Mouse (Mus musculus) limb, embryonic 14.5 days (tissue): ENCODE results near the gene Cltc. TPM values are rescaled to one million over a fixed set of nuclear protein-coding genes. Genes with fewer than 3 reads are reported as not detected.
"Not testable (repeated sequence)": the region's sequence is repeated elsewhere in the genome, so short reads cannot be mapped to it uniquely, and the experiment has no call there.

ENCODE experiments used
- ATAC-seq: fragments of 200-750 bp; cut with Nextera tagmentation; 2 replicates; pipeline ENCODE4 v1.8.0; 2017; ENCODE audit warnings: low read depth, moderate number of reproducible peaks, moderate TSS enrichment; ENCODE audit not compliant: low FRiP score
- DNase-seq: peaks from one replicate; pipeline ENCODE4 v3.0.0-alpha.2; 2015; ENCODE audit warnings: low spot score
- H3K27ac ChIP-seq: fragments of 300-500 bp; sonication (generic); replicated peaks from 2 replicates; pipeline ENCODE4 v1.5.1; 2014; ENCODE audit warnings: low read depth, mild to moderate bottlenecking, low read length, moderate library complexity, mixed read lengths
- H3K27me3 ChIP-seq: fragments of 300-500 bp; sonication (generic); 2 replicates; pipeline ENCODE4 v1.6.1; 2014; ENCODE audit warnings: low read length, mixed read lengths; ENCODE audit not compliant: control insufficient read depth, insufficient read depth
- H3K36me3 ChIP-seq: fragments of 300-500 bp; sonication (generic); 2 replicates; pipeline ENCODE4 v1.6.1; 2014; ENCODE audit warnings: mild to moderate bottlenecking, low read length, moderate library complexity, mixed read lengths; ENCODE audit not compliant: control insufficient read depth, insufficient read depth
- H3K4me1 ChIP-seq: fragments of 300-500 bp; sonication (generic); 2 replicates; pipeline ENCODE4 v1.6.1; 2014; ENCODE audit warnings: antibody characterized with exemption, low read length, mixed read lengths; ENCODE audit not compliant: control insufficient read depth, insufficient read depth
- H3K4me2 ChIP-seq: fragments of 300-500 bp; sonication (generic); replicated peaks from 2 replicates; pipeline ENCODE4 v1.6.1; 2014; ENCODE audit warnings: low read depth, mild to moderate bottlenecking, low read length, moderate library complexity; ENCODE audit not compliant: severe bottlenecking
- H3K4me3 ChIP-seq: fragments of 300-500 bp; sonication (generic); replicated peaks from 2 replicates; pipeline ENCODE4 v1.5.1; 2014; ENCODE audit warnings: low read length
- H3K9ac ChIP-seq: fragments of 300-500 bp; sonication (generic); 2 replicates; pipeline ENCODE4 v1.6.1; 2014; ENCODE audit warnings: mild to moderate bottlenecking, low read depth, low read length, moderate library complexity; ENCODE audit not compliant: severe bottlenecking
- H3K9me3 ChIP-seq: fragments of 300-500 bp; sonication (generic); 2 replicates; pipeline ENCODE4 v1.6.1; 2016; ENCODE audit warnings: low read length; ENCODE audit not compliant: control insufficient read depth
- POLR2A ChIP-seq: fragments of 200-500 bp; IDR thresholded peaks from 2 replicates; pipeline ENCODE4 v1.8.0; 2012; ENCODE audit warnings: inconsistent platforms, mild to moderate bottlenecking, moderate library complexity, borderline replicate concordance; ENCODE audit not compliant: insufficient read depth, insufficient read length; ENCODE audit errors: extremely low read depth
- WGBS: fragments of 180-500 bp; shearing (Covaris S2); extraction: QIAGEN DNeasy Blood & Tissue Kit; methylation state at CpG from one replicate; pipeline ENCODE4 v1.1.7; 2014; 5-methylcytosine and 5-hydroxymethylcytosine counted together
- polyA plus RNA-seq, 2 experiments: library from polyadenylated mRNA; depleted of rRNA in 1 of 2; stranded (reverse) in 1 of 2; unstranded in 1 of 2; fragments of >200 nt; fragmentation: Nextera tagmentation in 1 of 2; extraction: Ambion mirVana in 1 of 2; gene quantifications; 2 replicates each; pipeline versions ENCODE4 v1.2.1 to v1.2.3; 2012 to 2014

Cltc gene
- polyA plus RNA-seq, 2 experiments: 120 to 156 TPM

GRCm38 (mm10) chr11:86769884-86770283 lies 12.5 kb upstream of the Cltc start:
- Histone ChIP-seq H3K4me3 (no peak overlapping the region), H3K27me3 (no peaks in the 10 kb centered on the region), H3K27ac (no peak overlapping the region), H3K9me3 (no peaks in the 10 kb centered on the region), H3K9ac (no peak overlapping the region), H3K4me1 (no peaks in the 10 kb centered on the region), H3K4me2 (no peak overlapping the region), H3K36me3 (peaks cover 38% of the 10 kb centered on the region)
- DNase-seq: no peak
- no peak for TF ChIP-seq POLR2A
- 90% methylated on average over 4 of the region's 4 CpGs for WGBS
- no peak for ATAC-seq

GRCm38 (mm10) chr11:86764501-86764900 lies 7.1 kb upstream of the Cltc start:
- Histone ChIP-seq H3K4me2 (no peak overlapping the region), H3K27ac (no peak overlapping the region), H3K4me1 (no peaks in the 10 kb centered on the region), H3K36me3 (0 out of 2 replicates have a peak, but pooled peaks cover 2% of the 10 kb centered on the region), H3K9me3 (no peaks in the 10 kb centered on the region), H3K9ac (no peak overlapping the region), H3K4me3 (no peak overlapping the region), H3K27me3 (no peaks in the 10 kb centered on the region)
- 92% methylated on average over 2 of the region's 2 CpGs for WGBS
- no peak for ATAC-seq
- no peak for TF ChIP-seq POLR2A
- no peak for DNase-seq

- H3K27me3 ChIP-seq, H3K4me1 ChIP-seq, H3K27ac ChIP-seq, H3K9ac ChIP-seq, DNase-seq, H3K4me3 ChIP-seq, H3K4me2 ChIP-seq, H3K9me3 ChIP-seq, H3K36me3 ChIP-seq, ATAC-seq: not testable (repeated sequence)
- WGBS: 90% methylated on average over 11 of the region's 11 CpGs
These were observed 5.8 kb upstream of the Cltc start for GRCm38 (mm10) chr11:86763127-86763526.

- no peak for TF ChIP-seq POLR2A
- ATAC-seq (no peak), DNase-seq (no peak)
- no peaks in the 10 kb centered on the region for H3K36me3 ChIP-seq
- H3K9ac ChIP-seq: no peak overlapping the region
- H3K27me3 ChIP-seq: no peaks in the 10 kb centered on the region
- peaks cover 4% of the 10 kb centered on the region for H3K4me1 ChIP-seq
- H3K4me2 ChIP-seq: no peak overlapping the region
- H3K27ac ChIP-seq: no peak overlapping the region
- no peak overlapping the region for H3K4me3 ChIP-seq
- H3K9me3 ChIP-seq: no peaks in the 10 kb centered on the region
These were observed 3.0 kb upstream of the Cltc start for GRCm38 (mm10) chr11:86760357-86760756.

- H3K36me3 ChIP-seq: no peaks in the 10 kb centered on the region
- H3K4me1 ChIP-seq: peaks cover 7% of the 10 kb centered on the region
- no peak overlapping the region for H3K9ac ChIP-seq
- H3K27ac ChIP-seq: no peak overlapping the region
- no peak overlapping the region for H3K4me3 ChIP-seq
- no peaks in the 10 kb centered on the region for H3K9me3 ChIP-seq
- no peak for TF ChIP-seq POLR2A
- H3K4me2 ChIP-seq: no peak overlapping the region
- 89% methylated on average over 2 of the region's 2 CpGs for WGBS
- no peaks in the 10 kb centered on the region for H3K27me3 ChIP-seq
- DNase-seq (no peak), ATAC-seq (no peak)
These were observed 2.5 kb upstream of the Cltc start for GRCm38 (mm10) chr11:86759886-86760285.

- no peak for ATAC-seq
- Histone ChIP-seq H3K27me3 (no peaks in the 10 kb centered on the region), H3K4me3 (no peak overlapping the region), H3K9me3 (no peaks in the 10 kb centered on the region), H3K36me3 (no peaks in the 10 kb centered on the region), H3K4me2 (no peak overlapping the region), H3K27ac (no peak overlapping the region), H3K9ac (no peak overlapping the region), H3K4me1 (peaks cover 7% of the 10 kb centered on the region)
- WGBS: 92% methylated on average over 1 of the region's 1 CpGs
- TF ChIP-seq POLR2A: no peak
- no peak for DNase-seq
These were observed 1.9 kb upstream of the Cltc start for GRCm38 (mm10) chr11:86759226-86759625.
